In the genomic region with DNA sequence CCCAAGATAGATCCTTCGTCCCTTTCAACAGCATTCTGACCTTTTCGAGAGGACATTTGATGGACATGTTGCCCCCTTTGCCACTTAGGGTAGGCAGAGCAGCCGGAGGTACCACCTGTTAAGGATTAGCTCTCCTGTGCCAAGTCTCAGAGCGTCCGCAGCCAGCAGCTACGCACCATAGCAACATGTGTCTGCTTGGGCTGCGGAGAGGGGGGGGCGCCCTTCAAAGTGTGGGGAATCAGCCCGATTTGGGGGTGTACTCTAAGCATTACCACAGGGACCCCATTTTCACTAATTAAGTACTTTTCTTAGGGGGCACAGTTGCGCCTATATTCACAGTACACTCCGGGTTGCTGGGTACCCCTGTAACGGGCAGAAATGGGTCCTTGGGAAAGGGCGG, we compare ENCODE assay signal across 8 mouse cellular contexts.
DNase-seq lines count a peak whose midpoint lies in the region; ATAC-seq lines count a peak whose summit lies in the region.

No protein-coding gene starts in this region.

- H3K4me3 ChIP-seq in heart, embryonic 14.5 days (ENCODE audit: control insufficient read depth in 1 of 2, insufficient read depth in 1 of 2, low read depth in 1 of 2, low read length in 2 of 2), result peak overlapping the region; percentile 47 to 49; a peak in 3 of 4 replicates
- peak overlapping the region; percentile 37 for H3K4me3 ChIP-seq in forebrain, embryonic 14.5 days (ENCODE audit: low read depth, low read length)
- peak overlapping the region; percentile 29 for H3K4me3 ChIP-seq in liver, embryonic 15.5 days (replicated peaks)

- peaks cover 48% of the 10 kb centered on the region for H3K9me3 ChIP-seq in heart, embryonic 14.5 days (ENCODE audit: control insufficient read depth, low read length)
- peaks cover 6% of the 10 kb centered on the region; the same call in 1 of the 2 replicates for H3K9me3 ChIP-seq in forebrain, embryonic 14.5 days (replicated peaks; ENCODE audit: control insufficient read depth, low read length)
- H3K9me3 ChIP-seq in liver, embryonic 15.5 days (replicated peaks), result peaks cover 7% of the 10 kb centered on the region; the same call in 1 of the 2 replicates

- no peak for ATAC-seq in heart, embryonic 14.5 days (ENCODE audit: insufficient number of reproducible peaks, insufficient read depth, low FRiP score, low read depth)
- no peak for ATAC-seq in forebrain, embryonic 14.5 days
- no peak for ATAC-seq in liver, embryonic 15.5 days (ENCODE audit: insufficient read depth)

- H3K9ac ChIP-seq in heart, embryonic 14.5 days (ENCODE audit: low read length), result no peak overlapping the region; the same call in 1 of the 2 replicates
- peak overlapping the region; percentile 51; the same call in 1 of the 2 replicates for H3K9ac ChIP-seq in forebrain, embryonic 14.5 days (ENCODE audit: low read length)
- H3K9ac ChIP-seq in liver, embryonic 15.5 days, result no peak overlapping the region

- 47% methylated on average over 13 of the region's 13 CpGs for WGBS in heart, embryonic 14.5 days
- WGBS in forebrain, embryonic 14.5 days, result 49% methylated on average over 13 of the region's 13 CpGs
- WGBS in liver, embryonic 15.5 days (ENCODE audit: insufficient replicate concordance), result 48% methylated on average over 13 of the region's 13 CpGs

- no peak overlapping the region for H3K27ac ChIP-seq in heart, embryonic 14.5 days (replicated peaks in 1 of 2; ENCODE audit: control insufficient read depth in 1 of 2, insufficient read depth in 1 of 2, low read depth in 2 of 2, low read length in 2 of 2)
- no peak overlapping the region for H3K27ac ChIP-seq in forebrain, embryonic 14.5 days (ENCODE audit: low read depth, low read length)
- 0 out of 2 replicates have a peak overlapping the region, but pooled peaks have one; percentile 29 for H3K27ac ChIP-seq in liver, embryonic 15.5 days (replicated peaks)

- no peak for DNase-seq in heart, adult 8-10 months (ENCODE audit: low spot score)
- DNase-seq in cerebellum, adult 8-10 months, result peak; percentile 41
- DNase-seq in forebrain, embryonic 14.5 days (ENCODE audit: low spot score), result peak; percentile 36
- DNase-seq in thymus, postnatal 0 days (ENCODE audit: low spot score), result no peak
- no peak for DNase-seq in layer of hippocampus, adult 9-11 months
- no peak for DNase-seq in lung, postnatal 4 days

- no peaks in the 10 kb centered on the region for H3K27me3 ChIP-seq in heart, embryonic 14.5 days (ENCODE audit: control insufficient read depth, insufficient read depth, low read length)
- no peaks in the 10 kb centered on the region for H3K27me3 ChIP-seq in forebrain, embryonic 14.5 days (replicated peaks; ENCODE audit: control insufficient read depth, insufficient read depth, low read length)
- H3K27me3 ChIP-seq in liver, embryonic 15.5 days, result peaks cover 34% of the 10 kb centered on the region

- H3K4me1 ChIP-seq in heart, embryonic 14.5 days (ENCODE audit: control insufficient read depth in 2 of 2, insufficient read depth in 2 of 2, low read length in 2 of 2), result peaks cover 5 to 7% of the 10 kb centered on the region in 2 experiments; a peak in 3 of 4 replicates
- no peaks in the 10 kb centered on the region for H3K4me1 ChIP-seq in forebrain, embryonic 14.5 days (ENCODE audit: control insufficient read depth, insufficient read depth, low read length)
- H3K4me1 ChIP-seq in liver, embryonic 15.5 days (replicated peaks), result peaks cover 6% of the 10 kb centered on the region

- H3K36me3 ChIP-seq in heart, embryonic 14.5 days (ENCODE audit: control insufficient read depth, insufficient read depth, low read length), result peaks cover 4% of the 10 kb centered on the region; the same call in 1 of the 2 replicates
- H3K36me3 ChIP-seq in forebrain, embryonic 14.5 days (ENCODE audit: control insufficient read depth, insufficient read depth, low read length), result peaks cover 4% of the 10 kb centered on the region; the same call in 1 of the 2 replicates
- no peaks in the 10 kb centered on the region for H3K36me3 ChIP-seq in liver, embryonic 15.5 days (replicated peaks)

- H3K4me2 ChIP-seq in heart, embryonic 14.5 days (ENCODE audit: low read length), result peak overlapping the region; percentile 67
- peak overlapping the region; percentile 41 for H3K4me2 ChIP-seq in forebrain, embryonic 14.5 days (ENCODE audit: low read length)
- H3K4me2 ChIP-seq in liver, embryonic 15.5 days, result peak overlapping the region; percentile 35

Comparison
In these comparisons a context has a peak if more than half of its experiments do, and no peak if none do; other contexts are left out.
1. DNase-seq: peak in cerebellum, adult 8-10 months (single experiment) and forebrain, embryonic 14.5 days (single experiment); none in heart, adult 8-10 months (single experiment), thymus, postnatal 0 days (single experiment), layer of hippocampus, adult 9-11 months (single experiment) and lung, postnatal 4 days (0 of 2).
2. Peak in every context shown above with its lines, with median percentiles within 50 percentile points of each other: H3K4me2 ChIP-seq and H3K4me3 ChIP-seq.